Mouse (Mus musculus) granulocyte monocyte progenitor cell, adult 5-6 weeks (primary cell): ENCODE results near the gene Stat1. TPM values are rescaled to one million over a fixed set of nuclear protein-coding genes. Genes with fewer than 3 reads are reported as not detected.

Experiments
- ATAC-seq: replicated peaks from 2 replicates; pipeline ENCODE4 v1.8.0; 2016; ENCODE audit warnings: mild to moderate bottlenecking, moderate TSS enrichment, inconsistent platforms; ENCODE audit not compliant: poor library complexity, severe bottlenecking
- total RNA-seq, 2 experiments: library from RNA; stranded (forward) in 1 of 2; stranded (reverse) in 1 of 2; fragments of 200-712, 200-1000 nt in 1 of 2; fragments of >200 nt in 1 of 2; fragmentation: Nextera tagmentation in 1 of 2; gene quantifications; 2 replicates each; pipeline ENCODE4 v1.2.3; 2014 to 2017

Stat1 gene
- total RNA-seq, 2 experiments from 2014 or later = 52.7 to 65.5 TPM

GRCm38 (mm10) chr1:52158490-52159381 is 39.5 kb downstream of the Stat1 start:
- peak; percentile 20; the same call in 1 of the 2 replicates for ATAC-seq

- ATAC-seq = no peak
These were observed 41.9 kb downstream of the Stat1 start for GRCm38 (mm10) chr1:52161151-52161550.

- ATAC-seq = no peak
These were observed 44.6 kb downstream of the Stat1 start for GRCm38 (mm10) chr1:52163707-52164457.

DNA sequence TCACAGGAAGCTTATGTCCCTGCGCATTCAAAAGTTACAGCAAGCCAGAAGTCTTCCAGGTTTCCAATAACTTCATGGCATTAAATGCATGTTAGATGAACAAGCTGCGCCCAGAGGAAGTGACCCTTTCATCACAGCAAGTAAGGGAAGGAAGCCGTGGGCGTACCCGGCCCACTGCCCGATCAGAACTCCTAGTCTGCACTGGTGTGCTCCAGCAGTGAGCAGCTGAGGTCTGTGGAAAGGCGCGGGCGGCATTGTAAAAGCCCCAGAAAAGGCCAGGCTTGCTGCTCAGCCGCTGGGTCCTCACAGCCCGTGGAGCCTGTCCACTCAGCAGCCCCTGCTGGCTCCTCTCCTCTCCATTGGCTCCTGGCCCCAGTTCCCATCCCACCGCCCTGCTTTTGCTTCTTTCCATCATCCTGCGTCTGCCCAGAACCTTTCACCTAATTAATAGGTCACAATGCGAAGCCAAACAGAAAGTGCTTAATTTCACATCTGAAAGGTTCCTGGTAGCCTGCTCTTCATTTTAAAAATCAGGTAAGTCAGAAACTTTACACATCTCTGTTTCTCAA is 47.5 kb downstream of the Stat1 start:
- peak; percentile 85 for ATAC-seq

- peak; percentile 80 for ATAC-seq
These were observed 50.8 kb downstream of the Stat1 start for GRCm38 (mm10) chr1:52170057-52170456.

- ATAC-seq = no peak
These were observed 51.5 kb downstream of the Stat1 start for GRCm38 (mm10) chr1:52170747-52171146.

GRCm38 (mm10) chr1:52171271-52171670 is 52.0 kb downstream of the Stat1 start:
- ATAC-seq = no peak

- ATAC-seq = no peak
These were observed 56.1 kb downstream of the Stat1 start for GRCm38 (mm10) chr1:52175321-52175720.

DNA sequence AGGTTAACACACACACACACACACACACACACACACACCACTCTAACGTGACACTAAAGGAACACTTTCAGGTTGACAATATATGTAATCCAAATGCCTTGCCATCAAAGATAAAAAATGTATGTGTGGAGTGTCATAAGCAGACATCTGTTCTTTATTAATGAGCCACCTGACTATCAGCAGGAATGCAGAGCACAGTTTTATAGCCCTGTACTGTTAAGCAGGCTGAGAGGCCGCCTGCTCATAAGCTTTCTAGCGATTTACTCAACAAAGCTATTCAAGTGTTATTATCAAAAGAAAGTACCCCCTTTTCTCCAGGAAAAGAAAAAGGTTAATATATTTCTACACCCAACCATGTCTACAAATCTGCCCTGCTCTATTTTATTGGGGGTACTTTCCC is 56.7 kb downstream of the Stat1 start:
- ATAC-seq = no peak

- no peak for ATAC-seq
These were observed 57.8 kb downstream of the Stat1 start for GRCm38 (mm10) chr1:52176999-52177398.

DNA sequence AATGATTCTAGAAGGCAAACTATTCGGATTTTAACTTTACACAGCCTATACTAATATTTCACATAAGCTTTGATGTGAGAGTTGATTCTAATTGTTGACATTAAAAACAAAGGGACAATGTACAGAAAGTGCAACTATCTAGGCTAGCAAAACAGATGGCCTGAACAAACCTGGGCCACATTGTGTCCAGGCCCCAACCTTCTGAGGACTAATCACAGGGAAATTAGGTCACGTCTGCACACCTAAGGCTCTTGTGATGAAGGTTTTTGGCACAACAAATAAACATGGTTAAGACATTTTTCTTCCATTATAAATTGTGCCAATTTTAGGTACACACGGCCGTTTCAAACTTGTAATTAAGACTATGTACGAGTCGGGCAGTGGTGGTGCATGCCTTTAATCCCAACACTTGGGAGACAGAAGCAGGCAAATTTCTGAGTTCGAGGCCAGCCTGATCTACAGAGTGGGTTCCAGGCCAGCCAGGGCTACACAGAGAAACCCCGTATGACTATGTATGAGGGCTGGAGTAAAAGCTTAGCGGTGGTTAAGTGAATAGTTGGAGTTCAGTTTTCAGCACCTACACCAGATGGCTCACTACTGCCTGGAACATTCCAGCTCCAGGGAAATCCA is 60.8 kb downstream of the Stat1 start:
- ATAC-seq = no peak

DNA sequence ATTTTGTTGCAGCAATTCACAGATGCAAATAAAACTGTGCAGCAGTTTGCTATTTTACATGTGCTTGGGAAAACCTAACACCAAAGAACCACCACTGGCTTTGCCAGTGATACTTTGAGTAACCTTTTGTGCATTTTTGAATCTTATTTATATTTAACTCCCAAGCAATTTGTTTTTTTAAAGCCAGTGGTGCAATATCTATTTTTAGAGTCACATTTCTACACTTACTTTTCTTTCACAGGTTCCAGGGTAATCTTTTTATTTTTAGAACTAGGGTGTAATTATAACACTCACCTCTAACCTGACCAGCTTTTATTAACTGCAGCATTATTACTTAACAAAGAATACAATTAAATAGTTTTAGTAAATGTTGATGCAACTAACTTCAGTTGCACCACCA is 62.8 kb downstream of the Stat1 start:
- no peak for ATAC-seq

DNA sequence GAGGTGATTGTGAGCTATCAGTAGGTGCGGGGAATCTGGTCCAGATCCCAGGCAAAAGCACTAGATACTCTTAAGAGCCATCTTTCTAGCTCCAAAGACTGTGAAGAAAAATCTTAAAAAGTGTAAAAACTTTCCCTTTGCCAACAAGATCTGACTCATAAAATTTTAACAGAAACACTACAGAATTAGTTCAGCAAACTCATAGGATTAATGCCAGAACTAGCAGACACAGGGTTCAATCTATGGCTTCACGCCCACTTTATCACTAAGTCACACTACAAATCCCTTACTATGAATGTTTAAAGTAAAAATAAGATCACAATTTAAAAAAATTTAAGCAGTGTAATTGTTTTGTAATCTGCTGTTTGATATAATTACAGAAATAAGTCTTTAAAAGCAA is 63.8 kb downstream of the Stat1 start:
- ATAC-seq = no peak

Other genes with a start within 250 kb of the Stat1 start
- gene Myo1b, start 203.4 kb upstream of the Stat1 start, total RNA-seq (2014; fragmentation: Nextera tagmentation) = 2.6 and 4.4 TPM in 2 replicates
- gene Myo1b, start 203.4 kb upstream of the Stat1 start, total RNA-seq (2017) = 5.5 and 13.1 TPM in 2 replicates
- 32.2 and 34.1 TPM in 2 replicates for gene Stat4, start 132.3 kb upstream of the Stat1 start, total RNA-seq (2014; fragmentation: Nextera tagmentation)
- 21.5 and 26.1 TPM in 2 replicates for gene Stat4, start 132.3 kb upstream of the Stat1 start, total RNA-seq (2017)
- 103 and 136 TPM in 2 replicates for gene Gls, start 113.8 kb downstream of the Stat1 start, total RNA-seq (2014; fragmentation: Nextera tagmentation)
- 192 and 196 TPM in 2 replicates for gene Gls, start 113.8 kb downstream of the Stat1 start, total RNA-seq (2017)